ENCODE assay signal across 9 mouse cellular contexts in the genomic region with DNA sequence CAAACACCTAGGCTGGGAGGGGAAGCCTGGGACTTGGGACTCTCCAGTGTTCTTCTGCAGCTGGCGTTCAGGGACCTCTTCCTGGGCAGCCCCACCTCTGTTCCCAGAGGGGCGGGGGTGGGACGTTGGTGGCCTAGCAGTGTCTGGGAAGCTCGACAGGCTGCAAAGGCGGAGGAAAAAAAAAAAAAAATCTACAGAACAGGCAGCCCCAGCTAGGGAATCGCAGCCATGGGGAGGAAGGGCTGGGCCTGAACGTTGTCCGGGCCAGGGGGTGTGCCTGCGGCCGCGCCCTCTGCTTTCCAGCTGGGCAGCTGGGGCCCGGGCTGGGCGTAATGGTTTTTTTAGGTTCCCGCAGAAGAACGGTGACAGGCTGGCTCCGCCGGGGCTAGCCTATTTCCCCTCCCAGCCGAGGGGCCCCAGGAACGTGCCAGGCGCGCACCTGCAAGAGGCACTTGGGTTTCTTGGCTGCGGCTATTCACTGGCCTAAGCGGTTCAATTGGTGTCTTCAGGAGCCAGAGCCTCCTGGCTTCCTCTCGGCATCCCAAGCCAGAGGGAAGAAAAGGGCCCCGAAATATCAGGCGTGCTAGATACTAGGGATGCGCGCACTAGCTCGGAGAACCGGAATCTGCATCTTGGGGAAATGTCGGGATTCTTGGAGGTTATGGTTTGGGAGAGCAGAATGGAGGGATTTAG.
DNase-seq lines count a peak whose midpoint lies in the region; ATAC-seq lines count a peak whose summit lies in the region.
"Had no signal": no experiment of that assay in that cellular context is flagged by ENCODE, and none has a peak within 500 bp of the region (broad histone marks: within the 10 kb centered on the region; RNA-seq: fewer than 3 reads in every experiment).

No protein-coding gene starts in this region.

- peak overlapping the region; percentile 59 for H3K4me2 ChIP-seq in kidney, embryonic 15.5 days
- H3K4me2 ChIP-seq in forebrain, embryonic 11.5 days (ENCODE audit: low read depth, low read length, severe bottlenecking), result peak overlapping the region; percentile 52
- peak overlapping the region; percentile 92 for H3K4me2 ChIP-seq in intestine, embryonic 16.5 days (ENCODE audit: low read depth, low read length)
- peak overlapping the region; percentile 58 for H3K4me2 ChIP-seq in midbrain, embryonic 12.5 days (replicated peaks)

- H3K9ac ChIP-seq in kidney, embryonic 15.5 days, result peak overlapping the region; percentile 22; the same call in 1 of the 2 replicates
- H3K9ac ChIP-seq in forebrain, embryonic 11.5 days (ENCODE audit: low read length), result peak overlapping the region; percentile 29; the same call in 1 of the 2 replicates
- peak overlapping the region; percentile 59 for H3K9ac ChIP-seq in intestine, embryonic 16.5 days (ENCODE audit: low read depth, low read length)
- peak overlapping the region; percentile 50 for H3K9ac ChIP-seq in midbrain, embryonic 12.5 days (replicated peaks)

- no peak overlapping the region for H3K27ac ChIP-seq in kidney, embryonic 15.5 days
- no peak overlapping the region for H3K27ac ChIP-seq in forebrain, embryonic 11.5 days (ENCODE audit: low read depth, low read length)
- no peak overlapping the region; the same call in 1 of the 2 replicates for H3K27ac ChIP-seq in intestine, embryonic 16.5 days (ENCODE audit: low read length)
- H3K27ac ChIP-seq in midbrain, embryonic 12.5 days (replicated peaks), result peak overlapping the region; percentile 64

- peak; percentile 31; the same call in 1 of the 2 replicates for ATAC-seq in kidney, embryonic 15.5 days (replicated peaks; ENCODE audit: low FRiP score)
- no peak for ATAC-seq in forebrain, embryonic 11.5 days (replicated peaks; ENCODE audit: low FRiP score)
- peak; percentile 69 for ATAC-seq in intestine, embryonic 16.5 days
- ATAC-seq in midbrain, embryonic 12.5 days (ENCODE audit: low FRiP score, low read depth), result no peak
- ATAC-seq: Patski had no signal

- no peaks in the 10 kb centered on the region for H3K36me3 ChIP-seq in kidney, embryonic 15.5 days
- H3K36me3 ChIP-seq in forebrain, embryonic 11.5 days (ENCODE audit: control insufficient read depth, insufficient read depth, low read length), result no peaks in the 10 kb centered on the region
- no peaks in the 10 kb centered on the region for H3K36me3 ChIP-seq in intestine, embryonic 16.5 days (ENCODE audit: control insufficient read depth, insufficient read depth, low read length)
- no peaks in the 10 kb centered on the region for H3K36me3 ChIP-seq in midbrain, embryonic 12.5 days

- no peak for DNase-seq in kidney, postnatal 14 days
- peak; percentile 69 for DNase-seq in forebrain, embryonic 11.5 days (ENCODE audit: low spot score)
- no peak for DNase-seq in ovary, postnatal 10 days (ENCODE audit: low spot score)
- DNase-seq in urinary bladder, adult 2 months (ENCODE audit: low spot score), result no peak
- no peak for DNase-seq in frontal cortex, postnatal 10 days (ENCODE audit: low spot score in 2 of 2)

- peak overlapping the region; percentile 36 for H3K4me3 ChIP-seq in kidney, embryonic 15.5 days (replicated peaks)
- H3K4me3 ChIP-seq in forebrain, embryonic 11.5 days (ENCODE audit: low read depth, low read length), result peak overlapping the region; percentile 26
- peak overlapping the region; percentile 49 for H3K4me3 ChIP-seq in intestine, embryonic 16.5 days (ENCODE audit: low read length)
- peak overlapping the region; percentile 36 for H3K4me3 ChIP-seq in midbrain, embryonic 12.5 days

- H3K9me3 ChIP-seq in kidney, embryonic 15.5 days (replicated peaks), result no peaks in the 10 kb centered on the region
- no peaks in the 10 kb centered on the region for H3K9me3 ChIP-seq in forebrain, embryonic 11.5 days (ENCODE audit: control insufficient read depth, low read length)
- no peaks in the 10 kb centered on the region for H3K9me3 ChIP-seq in intestine, embryonic 16.5 days (ENCODE audit: control insufficient read depth, low read length)
- no peaks in the 10 kb centered on the region for H3K9me3 ChIP-seq in midbrain, embryonic 12.5 days

- H3K27me3 ChIP-seq in kidney, embryonic 15.5 days, result peaks cover 76% of the 10 kb centered on the region
- peaks cover 63% of the 10 kb centered on the region for H3K27me3 ChIP-seq in forebrain, embryonic 11.5 days (ENCODE audit: control insufficient read depth, insufficient read depth, low read length)
- peaks cover 39% of the 10 kb centered on the region for H3K27me3 ChIP-seq in intestine, embryonic 16.5 days (replicated peaks; ENCODE audit: control insufficient read depth, insufficient read depth, low read length)
- peaks cover 69% of the 10 kb centered on the region for H3K27me3 ChIP-seq in midbrain, embryonic 12.5 days
- H3K27me3 ChIP-seq: Patski had no signal

- WGBS in kidney, embryonic 15.5 days, result under 1% methylated on average over 31 of the region's 31 CpGs
- WGBS in forebrain, embryonic 11.5 days, result under 1% methylated on average over 30 of the region's 31 CpGs
- WGBS in intestine, embryonic 16.5 days, result 2% methylated on average over 31 of the region's 31 CpGs
- under 1% methylated on average over 31 of the region's 31 CpGs for WGBS in midbrain, embryonic 12.5 days

- H3K4me1 ChIP-seq in kidney, embryonic 15.5 days, result peaks cover 56% of the 10 kb centered on the region
- H3K4me1 ChIP-seq in forebrain, embryonic 11.5 days (replicated peaks; ENCODE audit: control insufficient read depth, insufficient read depth, low read length), result peaks cover 28% of the 10 kb centered on the region
- H3K4me1 ChIP-seq in intestine, embryonic 16.5 days (ENCODE audit: control insufficient read depth, insufficient read depth, low read length), result peaks cover 36% of the 10 kb centered on the region
- H3K4me1 ChIP-seq in midbrain, embryonic 12.5 days, result peaks cover 66% of the 10 kb centered on the region

Comparison
In these comparisons a context has a peak if more than half of its experiments do, and no peak if none do; other contexts are left out.
1. ATAC-seq: peak in kidney, embryonic 15.5 days (single experiment) and intestine, embryonic 16.5 days (single experiment); none in forebrain, embryonic 11.5 days (single experiment) and midbrain, embryonic 12.5 days (single experiment).
2. Peak in every context shown above with its lines, with median percentiles within 50 percentile points of each other: H3K4me2 ChIP-seq, H3K4me3 ChIP-seq and H3K9ac ChIP-seq.